Mouse (Mus musculus) cerebellum, adult 11 months (tissue): ENCODE results near the gene Pacrg.

Source experiments
- DNase-seq: peaks from one replicate; pipeline ENCODE4 v3.0.0; 2022

Gene Pacrg

DNA sequence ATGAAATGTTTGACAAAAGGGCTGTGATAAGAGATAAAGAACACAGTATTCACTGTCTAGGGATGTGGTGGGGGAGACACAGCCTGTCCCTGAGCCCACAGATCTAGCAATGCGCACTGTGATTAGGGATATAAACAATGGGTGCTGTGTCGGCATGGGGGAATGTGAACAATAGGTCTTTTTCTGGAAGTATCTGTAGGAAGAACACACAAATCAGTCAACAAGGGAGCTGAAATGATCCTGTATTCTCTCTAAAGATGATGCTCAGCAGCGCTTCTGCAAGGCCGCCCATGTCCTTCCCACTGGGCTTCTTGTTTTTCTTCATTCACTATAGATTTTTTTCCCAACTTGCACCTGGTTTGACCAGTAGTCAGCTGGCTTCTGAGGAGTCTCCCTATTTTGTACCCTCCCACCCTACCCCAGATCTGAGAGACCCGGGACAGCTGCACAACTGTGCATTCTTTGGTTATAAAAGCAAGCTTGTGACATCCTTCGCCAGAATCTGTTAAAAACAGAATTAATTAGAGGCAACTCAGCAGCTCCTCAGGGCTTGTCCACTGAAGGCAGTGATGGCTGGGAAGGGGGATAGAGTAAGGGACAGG, 356.1 kb downstream of the Pacrg start:
- no peak for DNase-seq

GRCm38 (mm10) chr17:10481081-10481480, 359.0 kb downstream of the Pacrg start:
- DNase-seq: no peak

GRCm38 (mm10) chr17:10479020-10479707, 360.9 kb downstream of the Pacrg start:
- DNase-seq: no peak

DNA sequence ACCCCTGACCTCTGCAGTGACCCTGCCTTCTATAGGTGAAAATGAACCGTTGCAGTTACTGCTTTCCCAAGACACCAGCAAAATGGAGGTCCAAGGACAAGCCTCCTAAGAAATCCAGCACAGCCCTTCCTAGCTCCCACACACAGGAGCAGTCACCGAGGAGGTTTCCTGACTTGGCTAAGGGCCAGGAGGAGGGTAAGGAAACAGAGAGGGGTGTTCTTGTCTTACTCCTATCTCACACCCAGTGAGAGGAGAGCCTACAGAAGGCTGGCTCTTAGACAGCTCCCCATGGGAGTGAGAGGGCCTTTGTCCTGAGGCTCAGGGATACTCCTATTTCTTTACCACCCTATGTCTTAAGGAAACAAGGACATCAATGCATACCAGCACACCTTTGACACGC, 361.7 kb downstream of the Pacrg start:
- no peak for DNase-seq

GRCm38 (mm10) chr17:10476807-10477206, 363.3 kb downstream of the Pacrg start:
- no peak for DNase-seq

GRCm38 (mm10) chr17:10474972-10475371, 365.1 kb downstream of the Pacrg start:
- no peak for DNase-seq

DNA sequence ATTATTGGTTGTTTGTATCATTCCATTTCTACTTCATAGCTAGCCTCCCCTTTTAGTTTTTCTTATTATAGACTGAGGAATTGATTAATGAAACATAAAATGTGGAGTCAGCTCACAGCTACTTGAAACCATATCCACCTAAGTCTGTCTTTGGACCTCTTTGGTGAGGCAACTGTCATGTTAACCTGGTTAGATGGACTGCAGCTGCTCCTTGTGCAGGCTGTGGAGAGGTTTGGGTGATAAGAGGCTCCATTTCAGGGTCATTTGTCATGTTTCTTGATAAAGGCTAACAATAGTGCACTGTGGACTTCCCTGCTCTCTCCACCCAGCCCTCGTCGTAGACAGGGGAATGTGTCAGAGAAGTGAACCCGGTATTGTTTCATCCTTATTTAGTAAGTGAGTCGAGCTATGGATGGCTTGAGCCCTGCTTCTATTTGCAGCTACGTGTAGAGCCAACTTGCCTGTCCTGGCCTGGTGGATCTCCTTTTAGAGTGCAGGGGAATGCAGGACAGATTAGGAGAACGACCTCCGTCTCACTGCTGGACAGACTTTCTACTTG, 366.2 kb downstream of the Pacrg start:
- no peak for DNase-seq

- DNase-seq: no peak
Measured at GRCm38 (mm10) chr17:10473175-10473574, 366.9 kb downstream of the Pacrg start.

DNA sequence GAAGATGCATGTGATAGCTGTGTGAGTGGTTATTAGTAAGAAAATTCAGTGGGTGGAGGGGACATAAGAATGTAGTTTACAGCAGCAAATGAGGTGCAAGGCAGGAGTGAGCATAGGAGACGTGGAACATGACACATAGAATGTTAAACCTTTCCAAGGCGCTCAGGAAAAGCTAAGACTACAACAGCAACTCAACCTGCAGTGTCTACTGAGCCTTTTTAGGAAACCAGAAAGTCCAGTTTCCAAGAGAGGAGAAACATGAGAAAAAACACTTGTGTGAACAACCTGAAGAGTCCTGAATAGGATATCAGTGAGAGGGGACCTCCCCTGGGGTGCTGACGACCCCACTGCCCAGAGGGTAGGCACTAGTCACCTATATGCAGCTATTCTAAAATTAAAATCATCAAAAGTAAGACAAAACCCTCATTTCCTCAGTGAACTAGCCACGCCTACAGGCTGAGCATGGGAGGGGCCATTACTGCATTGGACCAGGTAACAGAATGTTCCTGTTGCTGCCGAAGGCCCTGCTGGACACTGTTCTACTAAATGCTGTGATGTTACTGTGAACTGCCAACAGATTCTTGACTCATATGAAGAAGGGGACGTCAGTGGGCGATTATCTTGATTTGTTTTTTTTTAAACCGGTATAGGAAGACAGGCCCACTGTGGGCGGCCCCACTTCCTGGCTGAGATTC, 370.1 kb downstream of the Pacrg start:
- DNase-seq: no peak

GRCm38 (mm10) chr17:10467102-10467501, 373.0 kb downstream of the Pacrg start:
- no peak for DNase-seq

DNA sequence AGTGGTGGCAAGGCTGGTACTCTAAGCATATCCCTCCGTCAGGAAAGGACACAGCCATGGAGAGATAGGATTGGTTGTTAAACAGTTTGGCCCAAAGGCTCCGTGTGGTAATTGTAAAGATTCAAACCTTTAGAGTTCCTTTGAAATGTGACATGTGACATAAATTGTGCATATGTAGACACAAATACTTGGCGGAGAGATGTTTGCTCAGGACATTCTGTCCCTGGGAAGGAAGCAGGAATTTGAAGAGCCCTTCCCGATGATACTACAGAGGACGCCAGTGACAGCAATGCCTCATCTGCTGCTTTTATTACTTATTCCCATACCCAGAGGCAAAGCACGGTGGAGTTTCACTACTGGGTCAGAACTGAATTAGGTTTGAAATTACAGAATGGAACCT, 374.6 kb downstream of the Pacrg start:
- DNase-seq: no peak

GRCm38 (mm10) chr17:10464700-10465099, 375.4 kb downstream of the Pacrg start:
- DNase-seq: no peak

DNA sequence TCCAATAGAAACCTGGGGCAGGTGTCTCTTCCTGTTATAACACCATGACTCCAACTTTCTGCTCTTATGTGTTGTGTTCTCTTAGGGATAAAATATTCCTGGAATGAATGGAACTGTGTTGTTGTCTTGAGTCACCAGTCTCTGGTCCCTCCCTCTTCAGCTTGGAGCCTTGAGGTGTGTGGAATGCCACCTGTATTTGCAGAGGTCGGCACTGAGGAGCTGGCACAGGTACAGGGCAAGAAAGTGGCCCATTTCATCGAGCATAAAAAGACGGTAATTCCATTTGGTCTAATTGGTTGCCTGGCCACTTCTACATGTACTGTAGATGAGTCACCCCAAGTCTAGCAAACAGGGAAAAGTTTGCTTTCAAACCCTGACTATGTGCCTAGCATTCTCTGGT, 376.5 kb downstream of the Pacrg start:
- DNase-seq: no peak

DNA sequence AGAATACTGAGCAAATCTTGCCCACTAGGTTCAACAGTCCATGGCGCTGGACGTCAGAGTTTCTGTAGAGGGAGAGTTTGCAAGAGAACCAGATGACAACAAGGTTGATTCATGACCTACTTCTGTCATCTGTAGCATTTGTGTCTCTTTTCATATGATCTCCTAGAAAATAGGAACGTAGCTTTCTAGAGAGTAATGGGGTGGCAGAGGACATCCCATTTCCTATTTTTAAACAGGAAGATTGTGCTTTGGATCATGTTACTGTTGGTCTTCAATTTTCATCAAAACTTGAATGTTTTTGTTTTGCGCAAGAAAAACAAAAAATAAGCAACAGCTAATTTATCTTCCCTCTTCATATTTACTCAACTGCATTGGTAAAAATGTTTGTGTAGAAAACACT, 379.2 kb downstream of the Pacrg start:
- no peak for DNase-seq

GRCm38 (mm10) chr17:10458743-10459142, 381.4 kb downstream of the Pacrg start:
- no peak for DNase-seq

- no peak for DNase-seq
Measured at GRCm38 (mm10) chr17:10456409-10456808, 383.7 kb downstream of the Pacrg start.

- DNase-seq: no peak
Measured at GRCm38 (mm10) chr17:10455961-10456360, 384.1 kb downstream of the Pacrg start.

DNA sequence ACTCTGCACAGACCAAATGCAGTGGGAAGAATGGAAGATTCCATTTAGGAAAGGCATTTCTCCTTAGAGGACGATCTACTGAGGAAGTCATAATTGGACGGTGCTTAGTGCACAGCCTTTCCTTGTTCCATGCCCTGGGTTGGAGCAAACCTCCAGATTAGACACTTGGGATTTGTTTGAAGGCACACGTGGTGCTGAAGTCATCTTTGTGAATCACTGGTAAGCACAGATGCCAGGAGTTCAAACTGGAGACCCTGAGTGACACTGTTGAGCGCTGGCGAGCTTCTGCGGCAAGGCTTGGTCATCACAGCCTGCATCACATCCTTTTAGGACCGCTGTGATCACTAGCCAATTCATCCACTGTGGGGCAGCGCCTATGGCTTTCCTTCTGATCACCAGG, 385.7 kb downstream of the Pacrg start:
- no peak for DNase-seq

GRCm38 (mm10) chr17:10452801-10453200, 387.3 kb downstream of the Pacrg start:
- DNase-seq: no peak

- peak; percentile 5 for DNase-seq
Measured at GRCm38 (mm10) chr17:10451306-10452077, 388.6 kb downstream of the Pacrg start.

DNA sequence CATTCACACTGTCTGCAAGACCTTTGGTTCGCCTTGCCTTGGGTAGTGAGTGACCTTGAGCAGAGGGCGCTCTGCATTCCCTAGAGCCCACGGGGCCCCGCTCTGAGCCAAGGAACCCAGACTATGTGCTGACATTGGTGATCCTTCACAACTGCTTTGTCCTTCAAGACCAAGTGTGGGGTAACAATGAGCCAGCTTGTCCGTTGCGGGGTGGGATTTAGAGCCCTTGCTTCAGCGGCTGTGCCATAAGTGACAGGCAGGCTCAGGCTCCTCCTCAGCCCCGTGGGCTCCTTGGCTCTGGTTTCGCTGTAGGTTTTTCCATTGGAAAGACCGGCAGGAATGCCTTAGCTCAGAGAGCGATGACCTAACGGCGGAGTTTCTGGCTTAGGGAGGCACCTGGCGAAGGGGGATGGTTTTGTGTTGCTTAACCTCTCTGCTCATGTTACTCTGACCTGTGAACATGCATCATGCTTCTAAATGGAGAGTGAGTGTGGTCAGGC, 390.3 kb downstream of the Pacrg start:
- DNase-seq: no peak

DNA sequence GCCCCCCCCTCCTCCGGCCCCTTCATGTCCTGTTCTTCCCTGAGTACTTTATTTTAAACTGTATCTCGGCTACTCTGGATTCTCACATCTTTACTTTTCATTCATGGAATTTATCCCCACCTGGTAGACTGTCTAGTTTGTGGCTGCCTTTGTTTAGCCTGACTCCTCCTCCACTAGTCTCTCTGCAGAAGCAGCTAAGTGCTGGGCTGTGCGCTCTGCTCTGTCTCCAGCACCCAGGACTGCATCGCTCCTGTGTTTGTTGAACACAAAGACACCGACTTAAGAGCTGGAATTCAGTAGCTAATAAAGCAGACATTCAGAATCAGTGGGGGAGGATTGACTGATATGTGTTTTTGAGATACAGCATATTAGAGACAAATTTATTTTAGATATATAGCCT, 391.7 kb downstream of the Pacrg start:
- no peak for DNase-seq

DNA sequence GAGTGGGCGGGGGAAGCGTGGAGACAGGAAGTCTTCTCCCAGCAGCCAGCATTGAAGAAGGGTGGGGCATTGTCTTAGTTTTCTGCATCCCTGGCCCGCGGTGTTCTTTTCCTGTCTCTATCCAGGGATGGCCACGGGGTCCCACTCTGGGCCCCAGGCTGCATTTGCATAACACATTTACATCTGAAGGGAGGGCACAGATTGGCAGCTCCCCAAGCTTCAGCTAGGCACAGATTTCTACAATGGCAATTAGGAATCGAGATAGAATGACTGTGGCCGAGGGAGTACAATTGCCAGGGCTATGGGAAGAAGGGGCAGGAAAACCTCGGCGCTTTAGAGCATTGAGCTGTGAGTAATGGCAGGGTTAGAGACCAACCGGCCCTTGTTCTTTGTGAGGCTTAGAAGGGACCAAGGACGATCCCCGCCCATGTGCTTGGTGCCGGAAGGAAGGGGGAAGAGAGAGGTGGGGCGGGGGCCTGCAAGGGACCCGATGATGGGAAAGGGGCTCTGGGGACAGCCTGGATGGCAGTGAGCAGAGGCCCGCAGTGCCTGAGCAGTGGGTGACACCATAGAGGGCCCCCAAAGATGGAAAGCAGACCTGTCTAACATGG, 398.5 kb downstream of the Pacrg start:
- no peak for DNase-seq
